Mouse (Mus musculus) forebrain, postnatal 0 days (tissue): ENCODE data around the gene Aldh3a1. TPM values are rescaled to one million over a fixed set of nuclear protein-coding genes. Genes with fewer than 3 reads are reported as not detected.
A peak's percentile ranks its signal among the peaks of the same experiment; 100 is the strongest.

Experiments
- ATAC-seq: fragments of 200-750 bp; cut with Nextera tagmentation; 2 replicates; pipeline ENCODE4 v1.8.0; 2017; ENCODE audit warnings: mild to moderate bottlenecking, moderate library complexity
- DNase-seq: peaks from one replicate; pipeline ENCODE4 v3.0.0-alpha.2; 2015
- H3K27ac ChIP-seq: fragments of 300-500 bp; sonication (generic); 2 replicates; pipeline ENCODE4 v1.5.1; 2014; ENCODE audit warnings: low read depth, mild to moderate bottlenecking, antibody characterized with exemption, low read length, moderate library complexity, mixed read lengths
- H3K27me3 ChIP-seq: fragments of 300-500 bp; sonication (generic); 2 replicates; pipeline ENCODE4 v1.6.1; 2014; ENCODE audit warnings: mild to moderate bottlenecking, low read length, mixed read lengths; ENCODE audit not compliant: insufficient read depth
- H3K36me3 ChIP-seq: fragments of 300-500 bp; sonication (generic); 2 replicates; pipeline ENCODE4 v1.6.1; 2014; ENCODE audit warnings: mild to moderate bottlenecking, moderate library complexity; ENCODE audit not compliant: insufficient read depth
- H3K4me1 ChIP-seq: fragments of 300-500 bp; sonication (generic); 2 replicates; pipeline ENCODE4 v1.6.1; 2014; ENCODE audit warnings: antibody characterized with exemption; ENCODE audit not compliant: insufficient read depth
- H3K4me2 ChIP-seq: fragments of 300-500 bp; sonication (generic); 2 replicates; pipeline ENCODE4 v1.6.1; 2014; ENCODE audit warnings: low read depth, mild to moderate bottlenecking, moderate library complexity
- H3K4me3 ChIP-seq: fragments of 300-500 bp; sonication (generic); 2 replicates; pipeline ENCODE4 v1.5.1; 2014; ENCODE audit warnings: low read depth, low read length, mixed read lengths
- H3K9ac ChIP-seq: fragments of 300-500 bp; sonication (generic); 2 replicates; pipeline ENCODE4 v1.6.1; 2014; ENCODE audit warnings: mild to moderate bottlenecking
- H3K9me3 ChIP-seq: fragments of 300-500 bp; sonication (generic); 2 replicates; pipeline ENCODE4 v1.6.1; 2016; ENCODE audit warnings: low read length
- CTCF ChIP-seq: sonication (generic); IDR thresholded peaks from 2 replicates; pipeline ENCODE4 v1.5.1; 2016; ENCODE audit warnings: antibody characterized with exemption, control low read depth, low read depth
- WGBS: fragments of 180-500 bp; shearing (Covaris S2); extraction: QIAGEN DNeasy Blood & Tissue Kit; methylation state at CpG from one replicate; pipeline ENCODE4 v1.1.7; 2014; 5-methylcytosine and 5-hydroxymethylcytosine counted together
- polyA plus RNA-seq: library from polyadenylated mRNA; unstranded; fragments of >200 nt; fragmentation: Nextera tagmentation; extraction: Ambion mirVana; gene quantifications from 2 replicates; pipeline ENCODE4 v1.2.1, GENCODE M21; 2015
- total RNA-seq: library from RNA; depleted of rRNA; stranded (reverse); fragments of >200 nt; gene quantifications from 2 replicates; pipeline ENCODE4 v1.2.3, GENCODE M21; 2014

The Aldh3a1 gene
- total and polyA plus RNA-seq, 2 experiments from 2014 or later, result 1.2 TPM; not detected in 1

DNA sequence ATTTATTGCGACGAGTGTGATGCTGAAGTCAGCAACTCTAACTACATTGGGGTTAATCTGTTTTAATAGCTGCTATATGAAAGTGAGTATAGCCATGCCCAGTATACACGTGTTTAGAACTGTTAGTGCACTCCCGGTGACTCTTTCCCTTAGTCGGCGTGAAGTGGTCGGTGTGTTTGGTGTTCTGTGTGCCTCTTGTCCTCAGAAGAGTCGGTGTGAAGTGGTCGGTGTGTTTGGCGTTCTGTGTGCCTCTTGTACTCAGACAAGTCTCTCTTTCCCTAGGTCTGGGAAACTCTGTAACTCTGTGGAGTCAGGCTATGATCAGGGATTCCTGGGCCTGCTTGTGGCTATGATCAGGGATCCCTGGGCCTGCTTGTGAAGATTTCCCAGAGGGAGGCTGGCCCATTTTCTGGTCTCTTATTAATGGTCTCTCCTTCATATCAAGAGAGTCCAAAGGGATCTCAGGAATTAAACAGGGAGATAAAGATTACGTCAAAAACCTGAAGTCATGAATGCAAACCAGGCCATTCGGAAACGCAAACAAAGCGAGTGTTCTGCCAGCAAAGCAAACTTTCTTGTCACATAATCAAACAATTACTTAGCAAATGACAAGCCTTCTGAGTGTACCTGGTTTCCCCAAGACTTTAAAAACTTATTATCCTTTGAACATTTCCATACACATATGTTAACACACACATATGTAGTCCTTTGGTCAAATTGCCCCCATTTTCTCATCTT is 10.6 kb upstream of the Aldh3a1 start:
- no peaks in the 10 kb centered on the region for H3K36me3 ChIP-seq
- ATAC-seq (no peak), DNase-seq (no peak)
- no peak overlapping the region for H3K4me2 ChIP-seq
- no peak overlapping the region for H3K4me3 ChIP-seq
- no peak overlapping the region for H3K9ac ChIP-seq
- H3K9me3 ChIP-seq, result no peaks in the 10 kb centered on the region
- no peak for TF ChIP-seq CTCF
- 84% methylated on average over 14 of the region's 14 CpGs for WGBS
- no peaks in the 10 kb centered on the region for H3K27me3 ChIP-seq
- no peak overlapping the region for H3K27ac ChIP-seq
- no peaks in the 10 kb centered on the region for H3K4me1 ChIP-seq

DNA sequence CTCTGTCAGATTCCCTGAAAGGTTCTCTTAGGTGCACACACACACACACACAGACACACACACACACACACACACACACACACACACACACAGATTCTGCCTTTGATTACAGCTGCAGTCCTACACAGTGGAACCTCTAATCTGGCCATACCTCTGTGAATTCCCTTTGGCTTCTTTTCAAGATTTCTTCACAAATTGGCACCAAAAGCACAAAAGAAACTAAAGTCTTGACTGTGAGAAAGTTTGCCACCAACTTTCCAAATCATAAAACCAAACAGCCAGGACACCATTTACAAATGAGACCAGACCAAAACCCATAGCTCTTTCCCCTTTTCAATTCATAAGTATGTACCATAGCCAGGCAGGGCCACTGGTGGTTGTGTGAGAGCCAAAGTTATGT is 9.4 kb upstream of the Aldh3a1 start:
- Histone ChIP-seq H3K27ac (no peak overlapping the region), H3K27me3 (no peaks in the 10 kb centered on the region), H3K36me3 (no peaks in the 10 kb centered on the region), H3K4me3 (no peak overlapping the region), H3K4me2 (no peak overlapping the region), H3K4me1 (no peaks in the 10 kb centered on the region), H3K9ac (no peak overlapping the region), H3K9me3 (no peaks in the 10 kb centered on the region)
- TF ChIP-seq CTCF, result no peak
- DNase-seq (no peak), ATAC-seq (no peak)

DNA sequence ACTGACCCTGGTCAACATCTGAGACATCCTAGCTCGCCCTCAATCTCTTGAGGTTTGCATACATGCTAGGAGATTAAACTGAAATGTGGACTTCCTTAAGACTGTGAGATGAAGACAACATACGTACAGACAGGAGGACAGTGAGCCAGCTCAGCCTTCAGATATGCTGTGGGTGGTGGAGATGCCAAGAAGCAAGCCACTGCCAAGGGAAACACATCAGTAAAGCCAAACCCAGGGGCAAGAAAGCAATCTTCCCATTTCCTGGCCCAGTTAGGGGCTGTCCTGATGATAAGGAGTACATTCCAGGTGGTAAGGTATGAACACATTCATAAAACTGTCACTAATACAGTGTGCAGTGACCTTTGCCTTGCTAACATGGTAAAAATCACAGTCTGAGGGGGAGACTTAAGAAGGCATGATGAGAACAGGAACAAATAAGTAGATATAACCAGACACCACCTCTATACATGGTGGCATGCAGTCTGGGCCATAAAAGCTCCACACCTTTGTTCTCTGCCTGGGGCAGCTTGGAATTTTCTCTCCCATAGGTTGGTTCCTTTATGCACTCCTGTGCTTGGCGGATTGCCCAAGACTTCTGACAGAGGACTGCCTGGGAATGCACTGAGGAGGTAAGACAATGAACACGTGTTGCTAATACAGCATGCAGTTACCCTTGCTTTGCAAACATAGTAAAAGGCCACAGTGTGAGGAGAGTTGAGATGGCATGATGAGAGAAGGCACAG is 7.5 kb upstream of the Aldh3a1 start:
- Histone ChIP-seq H3K4me1 (no peaks in the 10 kb centered on the region), H3K27ac (no peak overlapping the region), H3K4me2 (no peak overlapping the region), H3K36me3 (no peaks in the 10 kb centered on the region), H3K9ac (no peak overlapping the region), H3K27me3 (no peaks in the 10 kb centered on the region), H3K4me3 (no peak overlapping the region), H3K9me3 (no peaks in the 10 kb centered on the region)
- WGBS, result 60% methylated on average over 4 of the region's 4 CpGs
- ATAC-seq, result no peak
- no peak for DNase-seq
- no peak for TF ChIP-seq CTCF

DNA sequence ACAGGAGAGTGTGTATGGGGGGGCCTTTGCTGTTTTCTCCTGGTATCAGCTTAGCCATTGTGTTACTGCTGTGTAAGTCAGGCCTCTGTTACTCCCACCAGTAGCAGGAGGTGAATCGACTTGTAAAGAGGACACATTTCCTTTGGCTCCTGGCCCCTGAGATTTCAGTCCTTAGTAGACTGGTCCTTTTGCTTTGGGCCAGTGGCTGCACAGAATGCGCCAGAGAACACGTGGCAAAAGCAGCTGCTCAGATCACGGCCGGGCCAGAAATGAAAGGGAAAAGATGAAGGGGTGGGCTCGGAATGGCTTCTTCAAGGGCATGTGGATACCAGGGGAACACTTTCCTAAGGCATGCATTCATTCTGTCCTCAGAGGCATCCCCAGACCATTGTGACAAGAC is 5.2 kb upstream of the Aldh3a1 start:
- H3K27ac ChIP-seq, result no peak overlapping the region
- no peaks in the 10 kb centered on the region for H3K27me3 ChIP-seq
- TF ChIP-seq CTCF, result no peak
- no peaks in the 10 kb centered on the region for H3K36me3 ChIP-seq
- no peak overlapping the region for H3K4me2 ChIP-seq
- ATAC-seq (no peak), DNase-seq (no peak)
- H3K9ac ChIP-seq, result no peak overlapping the region
- no peak overlapping the region for H3K4me3 ChIP-seq
- H3K9me3 ChIP-seq, result no peaks in the 10 kb centered on the region
- WGBS, result 50% methylated on average over 6 of the region's 6 CpGs
- H3K4me1 ChIP-seq, result no peaks in the 10 kb centered on the region

DNA sequence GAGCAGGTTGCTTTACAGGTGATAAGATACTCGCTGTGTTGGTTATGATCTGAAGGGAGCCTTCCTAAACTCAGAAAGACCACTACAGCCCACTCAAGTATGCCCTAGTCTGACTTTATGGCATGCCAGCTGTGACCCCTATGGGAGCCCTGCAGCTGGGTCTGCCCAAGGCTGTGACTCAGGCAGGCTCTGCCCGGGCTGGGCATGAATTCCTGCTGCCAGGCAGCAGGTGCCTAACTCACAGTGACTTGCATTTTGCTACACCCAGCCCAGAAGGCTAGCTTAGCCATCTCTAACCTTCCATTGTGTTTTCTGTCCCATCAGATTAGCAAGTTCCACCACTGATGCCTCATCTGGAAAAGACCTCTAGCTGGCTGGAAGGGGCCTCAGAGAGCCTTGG is 4.5 kb upstream of the Aldh3a1 start:
- TF ChIP-seq CTCF, result no peak
- 83% methylated on average over 2 of the region's 2 CpGs for WGBS
- DNase-seq, result no peak
- Histone ChIP-seq H3K27me3 (no peaks in the 10 kb centered on the region), H3K4me1 (no peaks in the 10 kb centered on the region), H3K9ac (no peak overlapping the region), H3K4me3 (no peak overlapping the region), H3K9me3 (no peaks in the 10 kb centered on the region), H3K4me2 (no peak overlapping the region), H3K36me3 (no peaks in the 10 kb centered on the region), H3K27ac (no peak overlapping the region)
- ATAC-seq, result no peak

DNA sequence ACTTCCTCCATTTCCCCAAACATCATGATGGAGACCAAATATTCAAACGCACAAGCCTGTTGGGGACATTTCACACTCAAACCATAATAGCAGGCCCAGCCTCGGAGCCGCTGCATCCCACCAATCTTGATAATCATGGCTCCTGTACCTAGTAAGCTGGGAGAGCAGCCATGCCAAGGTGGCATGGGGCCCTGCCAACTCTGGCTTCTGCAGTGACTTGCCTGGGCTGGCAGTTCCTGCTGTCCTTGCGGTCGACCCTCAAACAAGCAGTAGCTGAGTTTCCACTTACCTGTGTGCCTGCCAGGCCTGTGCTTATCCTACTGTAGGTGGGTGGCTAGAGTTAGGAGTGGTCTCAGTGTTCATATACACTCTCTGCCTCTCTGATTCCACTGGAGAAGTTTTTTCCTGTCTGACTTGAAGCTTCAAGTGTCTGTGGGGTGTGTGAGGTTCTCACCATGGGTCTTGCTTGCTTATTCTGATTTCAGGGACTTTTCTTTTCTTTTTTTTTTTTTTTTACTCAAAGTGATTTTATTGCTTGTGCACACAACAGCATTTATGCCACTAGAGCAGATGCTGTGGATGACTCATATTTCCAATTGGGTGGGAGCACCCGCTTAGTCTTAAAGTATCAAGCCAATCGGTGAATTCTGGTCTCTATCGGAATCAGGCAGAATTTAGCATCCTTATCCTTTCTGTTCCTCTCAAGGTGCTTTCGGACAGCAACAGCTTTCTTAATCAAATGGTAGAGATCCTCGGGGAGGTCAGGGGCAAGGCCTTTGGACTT is 2.0 kb upstream of the Aldh3a1 start:
- Histone ChIP-seq H3K27me3 (no peaks in the 10 kb centered on the region), H3K36me3 (no peaks in the 10 kb centered on the region), H3K4me3 (no peak overlapping the region), H3K4me1 (no peaks in the 10 kb centered on the region), H3K4me2 (no peak overlapping the region), H3K9me3 (no peaks in the 10 kb centered on the region), H3K9ac (no peak overlapping the region), H3K27ac (no peak overlapping the region)
- DNase-seq (peak; percentile 18), ATAC-seq (no peak)
- TF ChIP-seq CTCF, result no peak
- WGBS, result 80% methylated on average over 9 of the region's 10 CpGs

DNA sequence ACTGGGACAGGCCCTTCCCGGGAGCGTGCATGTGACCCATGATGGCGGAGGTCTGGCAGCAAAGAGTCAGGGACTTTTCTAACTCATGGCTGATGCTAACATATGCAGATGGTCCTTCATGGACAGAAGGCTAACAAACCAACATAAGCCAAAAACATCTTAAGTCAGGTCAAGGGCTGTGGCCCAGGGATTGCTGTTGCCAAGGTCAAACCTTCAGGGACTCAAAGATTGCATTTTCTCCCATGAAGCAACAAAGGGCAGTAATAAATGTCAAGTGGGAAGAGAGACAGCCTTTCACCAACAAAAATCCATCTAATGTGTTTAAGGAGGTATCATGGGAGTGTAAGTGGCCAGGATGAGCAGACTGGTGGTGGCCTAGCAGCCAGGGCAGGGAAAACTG is 1.2 kb upstream of the Aldh3a1 start:
- 94% methylated on average over 3 of the region's 3 CpGs for WGBS
- no peak for ATAC-seq

More for the DNA sequence above, 1.2 kb upstream of the Aldh3a1 start:
- Histone ChIP-seq H3K4me1 (no peaks in the 10 kb centered on the region), H3K27me3 (no peaks in the 10 kb centered on the region), H3K36me3 (no peaks in the 10 kb centered on the region), H3K9me3 (no peaks in the 10 kb centered on the region), H3K4me2 (no peak overlapping the region), H3K4me3 (no peak overlapping the region), H3K27ac (no peak overlapping the region), H3K9ac (no peak overlapping the region)
- no peak for DNase-seq
- no peak for TF ChIP-seq CTCF
